Mouse (Mus musculus) kidney, embryonic 15.5 days (tissue): Measurements from ENCODE around the gene Rpl23a. TPM values are rescaled to one million over a fixed set of nuclear protein-coding genes. Genes with fewer than 3 reads are reported as not detected.
"Not testable (repeated sequence)": the region's sequence is repeated elsewhere in the genome, so short reads cannot be mapped to it uniquely, and the experiment has no call there.

ENCODE experiments used
- ATAC-seq: fragments of 200-750 bp; cut with Nextera tagmentation; replicated peaks from 2 replicates; pipeline ENCODE4 v1.8.0; 2017; ENCODE audit warnings: moderate TSS enrichment; ENCODE audit not compliant: low FRiP score
- H3K27ac ChIP-seq: fragments of 300-500 bp; sonication (generic); 2 replicates; pipeline ENCODE4 v1.5.1; 2015; ENCODE audit warnings: mild to moderate bottlenecking, inconsistent platforms
- H3K27me3 ChIP-seq: fragments of 300-500 bp; sonication (generic); 2 replicates; pipeline ENCODE4 v1.6.1; 2015; ENCODE audit warnings: inconsistent platforms
- H3K36me3 ChIP-seq: fragments of 300-500 bp; sonication (generic); 2 replicates; pipeline ENCODE4 v1.6.1; 2015; ENCODE audit warnings: inconsistent platforms
- H3K4me1 ChIP-seq: fragments of 300-500 bp; sonication (generic); 2 replicates; pipeline ENCODE4 v1.6.1; 2015; ENCODE audit warnings: inconsistent platforms
- H3K4me2 ChIP-seq: fragments of 300-500 bp; sonication (generic); 2 replicates; pipeline ENCODE4 v1.6.1; 2015; ENCODE audit warnings: moderate library complexity, mild to moderate bottlenecking, inconsistent platforms
- H3K4me3 ChIP-seq: fragments of 300-500 bp; sonication (generic); replicated peaks from 2 replicates; pipeline ENCODE4 v1.5.1; 2015; ENCODE audit warnings: mild to moderate bottlenecking, inconsistent platforms
- H3K9ac ChIP-seq: fragments of 300-500 bp; sonication (generic); 2 replicates; pipeline ENCODE4 v1.6.1; 2015; ENCODE audit warnings: mild to moderate bottlenecking, inconsistent platforms
- H3K9me3 ChIP-seq: fragments of 300-500 bp; sonication (generic); replicated peaks from 2 replicates; pipeline ENCODE4 v1.6.1; 2016; ENCODE audit warnings: inconsistent platforms
- WGBS: fragments of 180-500 bp; shearing (Covaris S2); methylation state at CpG from one replicate; pipeline ENCODE4 v1.1.7; 2015; ENCODE audit warnings: mixed read lengths; 5-methylcytosine and 5-hydroxymethylcytosine counted together
- polyA plus RNA-seq: library from polyadenylated mRNA; unstranded; fragments of >200 nt; fragmentation: Nextera tagmentation; extraction: Ambion mirVana; gene quantifications from 2 replicates; pipeline ENCODE4 v1.2.1, GENCODE M21; 2015

Rpl23a gene
- polyA plus RNA-seq, 1 experiment from 2014 or later: 1,327 TPM

- peaks cover 18% of the 10 kb centered on the region; the same call in 1 of the 2 replicates for H3K4me1 ChIP-seq
- H3K27me3 ChIP-seq: no peaks in the 10 kb centered on the region
- 62% methylated on average over 9 of the region's 9 CpGs for WGBS
- no peaks in the 10 kb centered on the region for H3K9me3 ChIP-seq
- no peak overlapping the region for H3K4me3 ChIP-seq
- H3K4me2 ChIP-seq: no peak overlapping the region
- peak overlapping the region; percentile 39 for H3K27ac ChIP-seq
- H3K36me3 ChIP-seq: peaks cover 93% of the 10 kb centered on the region
- no peak overlapping the region for H3K9ac ChIP-seq
- no peak for ATAC-seq
These were observed 30.8 kb downstream of the Rpl23a start for GRCm38 (mm10) chr11:78152299-78153231.

- Histone ChIP-seq H3K9me3 (no peaks in the 10 kb centered on the region), H3K36me3 (peaks cover 91% of the 10 kb centered on the region), H3K4me3 (no peak overlapping the region), H3K27me3 (no peaks in the 10 kb centered on the region), H3K27ac (no peak overlapping the region), H3K4me1 (peaks cover 14% of the 10 kb centered on the region; the same call in 1 of the 2 replicates), H3K9ac (no peak overlapping the region), H3K4me2 (no peak overlapping the region)
- WGBS: 35% methylated on average over 1 of the region's 1 CpGs
- ATAC-seq: no peak
These were observed 32.2 kb downstream of the Rpl23a start for GRCm38 (mm10) chr11:78151161-78151560.

GRCm38 (mm10) chr11:78146707-78147543 lies 36.5 kb downstream of the Rpl23a start:
- Histone ChIP-seq H3K4me1 (no peaks in the 10 kb centered on the region; the same call in 1 of the 2 replicates), H3K27ac (no peak overlapping the region), H3K9me3 (no peaks in the 10 kb centered on the region), H3K9ac (no peak overlapping the region), H3K4me2 (no peak overlapping the region), H3K27me3 (no peaks in the 10 kb centered on the region), H3K36me3 (peaks cover 86% of the 10 kb centered on the region), H3K4me3 (no peak overlapping the region)
- WGBS: 86% methylated on average over 6 of the region's 6 CpGs
- no peak for ATAC-seq

- Histone ChIP-seq H3K4me3 (no peak overlapping the region), H3K4me1 (no peaks in the 10 kb centered on the region), H3K27ac (no peak overlapping the region), H3K9me3 (no peaks in the 10 kb centered on the region), H3K27me3 (no peaks in the 10 kb centered on the region), H3K9ac (no peak overlapping the region), H3K4me2 (no peak overlapping the region), H3K36me3 (peaks cover 79% of the 10 kb centered on the region)
- 85% methylated on average over 5 of the region's 5 CpGs for WGBS
- ATAC-seq: no peak
These were observed 37.2 kb downstream of the Rpl23a start for GRCm38 (mm10) chr11:78146168-78146567.

GRCm38 (mm10) chr11:78143520-78143919 lies 39.9 kb downstream of the Rpl23a start:
- no peak overlapping the region for H3K4me3 ChIP-seq
- WGBS: 91% methylated on average over 2 of the region's 2 CpGs
- no peak overlapping the region for H3K4me2 ChIP-seq
- H3K4me1 ChIP-seq: no peaks in the 10 kb centered on the region
- no peak overlapping the region for H3K9ac ChIP-seq
- H3K27ac ChIP-seq: no peak overlapping the region
- no peak for ATAC-seq
- H3K27me3 ChIP-seq: no peaks in the 10 kb centered on the region
- H3K36me3 ChIP-seq: peaks cover 54% of the 10 kb centered on the region
- no peaks in the 10 kb centered on the region for H3K9me3 ChIP-seq

GRCm38 (mm10) chr11:78140665-78141064 lies 42.7 kb downstream of the Rpl23a start:
- H3K4me1 ChIP-seq: no peaks in the 10 kb centered on the region
- no peaks in the 10 kb centered on the region for H3K9me3 ChIP-seq
- 78% methylated on average over 5 of the region's 5 CpGs for WGBS
- H3K9ac ChIP-seq: no peak overlapping the region
- no peak overlapping the region for H3K4me3 ChIP-seq
- peaks cover 29% of the 10 kb centered on the region for H3K36me3 ChIP-seq
- no peak overlapping the region for H3K4me2 ChIP-seq
- no peak for ATAC-seq
- H3K27ac ChIP-seq: no peak overlapping the region
- H3K27me3 ChIP-seq: no peaks in the 10 kb centered on the region

GRCm38 (mm10) chr11:78138023-78138422 lies 45.4 kb downstream of the Rpl23a start:
- H3K4me3 ChIP-seq: no peak overlapping the region
- H3K36me3 ChIP-seq: peaks cover 2% of the 10 kb centered on the region
- no peaks in the 10 kb centered on the region for H3K4me1 ChIP-seq
- no peak for ATAC-seq
- no peak overlapping the region for H3K27ac ChIP-seq
- 89% methylated on average over 3 of the region's 3 CpGs for WGBS
- no peak overlapping the region for H3K9ac ChIP-seq
- no peaks in the 10 kb centered on the region for H3K27me3 ChIP-seq
- H3K4me2 ChIP-seq: no peak overlapping the region
- H3K9me3 ChIP-seq: no peaks in the 10 kb centered on the region

GRCm38 (mm10) chr11:78137584-78137983 lies 45.8 kb downstream of the Rpl23a start:
- Histone ChIP-seq H3K9ac (no peak overlapping the region), H3K4me3 (no peak overlapping the region), H3K27me3 (no peaks in the 10 kb centered on the region), H3K4me1 (no peaks in the 10 kb centered on the region), H3K36me3 (no peaks in the 10 kb centered on the region), H3K27ac (no peak overlapping the region), H3K9me3 (no peaks in the 10 kb centered on the region), H3K4me2 (no peak overlapping the region)
- no peak for ATAC-seq
- WGBS: 85% methylated on average over 4 of the region's 4 CpGs

- Histone ChIP-seq H3K4me1 (no peaks in the 10 kb centered on the region), H3K4me3 (no peak overlapping the region), H3K36me3 (no peaks in the 10 kb centered on the region), H3K4me2 (no peak overlapping the region), H3K9ac (no peak overlapping the region), H3K9me3 (no peaks in the 10 kb centered on the region), H3K27me3 (no peaks in the 10 kb centered on the region), H3K27ac (no peak overlapping the region)
- ATAC-seq: no peak
- 95% methylated on average over 1 of the region's 1 CpGs for WGBS
These were observed 47.3 kb downstream of the Rpl23a start for GRCm38 (mm10) chr11:78136132-78136531.

- not testable (repeated sequence) for H3K36me3 ChIP-seq, H3K27me3 ChIP-seq, H3K9me3 ChIP-seq, H3K4me2 ChIP-seq, ATAC-seq, H3K4me1 ChIP-seq, H3K9ac ChIP-seq, H3K27ac ChIP-seq, H3K4me3 ChIP-seq
- WGBS: 69% methylated on average over 7 of the region's 7 CpGs
These were observed 48.1 kb downstream of the Rpl23a start for GRCm38 (mm10) chr11:78135314-78135713.

GRCm38 (mm10) chr11:78134344-78134743 lies 49.0 kb downstream of the Rpl23a start:
- Histone ChIP-seq H3K4me1 (no peaks in the 10 kb centered on the region), H3K4me3 (no peak overlapping the region), H3K36me3 (no peaks in the 10 kb centered on the region), H3K9me3 (no peaks in the 10 kb centered on the region), H3K27me3 (no peaks in the 10 kb centered on the region), H3K4me2 (no peak overlapping the region), H3K9ac (no peak overlapping the region), H3K27ac (no peak overlapping the region)
- 74% methylated on average over 3 of the region's 3 CpGs for WGBS
- no peak for ATAC-seq

- H3K4me1 ChIP-seq: no peaks in the 10 kb centered on the region
- ATAC-seq: no peak
- WGBS: 87% methylated on average over 6 of the region's 6 CpGs
- no peaks in the 10 kb centered on the region for H3K36me3 ChIP-seq
- H3K27me3 ChIP-seq: no peaks in the 10 kb centered on the region
- no peak overlapping the region for H3K9ac ChIP-seq
- H3K27ac ChIP-seq: no peak overlapping the region
- H3K9me3 ChIP-seq: no peaks in the 10 kb centered on the region
- H3K4me2 ChIP-seq: no peak overlapping the region
- H3K4me3 ChIP-seq: no peak overlapping the region
These were observed 49.5 kb downstream of the Rpl23a start for GRCm38 (mm10) chr11:78133915-78134314.
